ENCODE assay signal across 10 mouse cellular contexts in genomic region chr14:60417924-60418323, GRCm38 (mm10).
"Had no signal": no experiment of that assay in that cellular context is flagged by ENCODE, and none has a peak within 500 bp of the region (broad histone marks: within the 10 kb centered on the region; RNA-seq: fewer than 3 reads in every experiment).

No protein-coding gene starts in this region.

- DNase-seq: liver, postnatal 0 days; lung, adult 2 months; lung, postnatal 14 days; lung, postnatal 36 days; thymus, adult 18-20 months; thymus, postnatal 14 days; thymus, postnatal 36 days had no signal

- ATAC-seq: liver, postnatal 0 days; lung, postnatal 0 days; midbrain, embryonic 13.5 days; midbrain, embryonic 15.5 days had no signal
